Mouse (Mus musculus): Measurements from ENCODE around the gene Arhgef7. TPM values are rescaled to one million over a fixed set of nuclear protein-coding genes. Genes with fewer than 3 reads are reported as not detected.
"Not testable (repeated sequence)": the region's sequence is repeated elsewhere in the genome, so short reads cannot be mapped to it uniquely, and the experiment has no call there.

The Arhgef7 gene
- polyA plus RNA-seq, 1 experiment from 2014 or later = 62.3 TPM

DNA sequence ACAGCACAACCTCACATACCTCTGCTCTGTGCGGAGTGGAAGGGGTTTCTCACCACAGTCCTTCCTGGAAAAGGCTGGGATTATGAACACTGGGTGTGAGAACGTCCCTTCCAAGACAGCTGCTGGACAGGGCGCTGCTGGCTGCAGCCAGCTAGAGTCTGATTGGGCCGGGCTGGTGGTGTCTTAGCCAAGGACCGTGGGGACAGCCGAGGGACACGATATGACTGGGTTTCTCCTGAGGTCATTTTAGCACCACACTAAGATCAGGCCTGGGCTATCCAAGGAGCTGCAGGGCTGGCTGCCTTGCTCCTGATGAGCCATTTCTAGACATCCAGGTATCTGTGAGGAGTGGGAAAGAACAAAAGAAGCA lies 116.8 kb downstream of the Arhgef7 start:
- no peak for ATAC-seq (ENCODE audit: low FRiP score)
- 87% methylated on average over 7 of the region's 7 CpGs for WGBS

DNA sequence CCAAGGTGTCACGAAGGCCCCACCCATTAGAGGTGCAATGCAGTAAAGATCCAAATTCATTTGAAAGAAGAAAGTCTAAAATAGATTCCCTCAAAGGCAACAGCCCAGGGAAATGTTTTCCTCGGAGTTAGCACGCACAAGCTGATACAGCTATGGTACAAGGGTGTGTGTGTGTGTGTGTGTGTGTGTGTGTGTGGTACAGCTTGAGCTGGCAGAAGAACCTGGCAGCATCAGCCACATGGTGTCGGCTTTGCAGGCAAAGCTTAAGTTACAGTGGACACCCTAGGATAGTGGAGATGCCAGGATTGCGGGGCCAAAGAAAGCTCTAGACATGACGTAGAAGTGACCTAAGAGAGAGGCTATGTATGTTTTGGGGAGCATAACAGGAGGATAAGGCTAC lies 119.3 kb downstream of the Arhgef7 start:
- no peaks in the 10 kb centered on the region for H3K9me3 ChIP-seq (replicated peaks)
- H3K4me1 ChIP-seq = peaks cover 3% of the 10 kb centered on the region
- H3K9ac ChIP-seq (replicated peaks) = no peak overlapping the region
- H3K4me3 ChIP-seq (replicated peaks) = no peak overlapping the region
- H3K36me3 ChIP-seq = no peaks in the 10 kb centered on the region
- H3K27ac ChIP-seq (replicated peaks) = no peak overlapping the region
- WGBS = 96% methylated on average over 6 of the region's 6 CpGs
- no peaks in the 10 kb centered on the region for H3K27me3 ChIP-seq (replicated peaks)
- ATAC-seq (ENCODE audit: low FRiP score) = no peak
- no peak overlapping the region for H3K4me2 ChIP-seq

More for the DNA sequence above, 116.8 kb downstream of the Arhgef7 start:
- Histone ChIP-seq H3K27ac (replicated peaks) (no peak overlapping the region), H3K36me3 (no peaks in the 10 kb centered on the region), H3K4me3 (replicated peaks) (no peak overlapping the region), H3K27me3 (replicated peaks) (no peaks in the 10 kb centered on the region), H3K9ac (replicated peaks) (no peak overlapping the region), H3K9me3 (replicated peaks) (no peaks in the 10 kb centered on the region), H3K4me2 (no peak overlapping the region), H3K4me1 (peaks cover 23% of the 10 kb centered on the region)

DNA sequence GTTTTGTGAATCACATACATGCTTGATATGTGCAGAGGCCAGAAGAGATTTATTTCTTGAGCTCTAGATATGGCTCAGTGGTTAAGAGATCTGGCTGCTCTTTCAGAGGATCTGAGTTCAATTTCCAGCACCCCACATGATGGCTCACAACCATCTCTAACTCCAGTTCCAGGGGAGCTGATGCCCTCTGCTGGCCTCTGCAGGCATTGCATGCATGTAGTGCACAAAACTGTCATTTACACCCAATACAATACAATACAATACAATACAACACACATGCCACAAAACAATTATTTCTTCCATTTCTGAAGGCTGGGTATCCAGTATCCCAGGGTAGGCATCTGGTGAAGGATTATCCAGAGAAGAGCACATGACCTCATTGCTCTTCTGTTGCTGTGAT lies 140.3 kb downstream of the Arhgef7 start:
- no peaks in the 10 kb centered on the region for H3K9me3 ChIP-seq (replicated peaks)
- H3K27ac ChIP-seq (replicated peaks) = no peak overlapping the region
- no peaks in the 10 kb centered on the region for H3K4me1 ChIP-seq
- H3K36me3 ChIP-seq = no peaks in the 10 kb centered on the region
- no peak overlapping the region for H3K4me3 ChIP-seq (replicated peaks)
- H3K9ac ChIP-seq (replicated peaks) = no peak overlapping the region
- H3K4me2 ChIP-seq = no peak overlapping the region
- ATAC-seq (ENCODE audit: low FRiP score) = no peak
- H3K27me3 ChIP-seq (replicated peaks) = no peaks in the 10 kb centered on the region

DNA sequence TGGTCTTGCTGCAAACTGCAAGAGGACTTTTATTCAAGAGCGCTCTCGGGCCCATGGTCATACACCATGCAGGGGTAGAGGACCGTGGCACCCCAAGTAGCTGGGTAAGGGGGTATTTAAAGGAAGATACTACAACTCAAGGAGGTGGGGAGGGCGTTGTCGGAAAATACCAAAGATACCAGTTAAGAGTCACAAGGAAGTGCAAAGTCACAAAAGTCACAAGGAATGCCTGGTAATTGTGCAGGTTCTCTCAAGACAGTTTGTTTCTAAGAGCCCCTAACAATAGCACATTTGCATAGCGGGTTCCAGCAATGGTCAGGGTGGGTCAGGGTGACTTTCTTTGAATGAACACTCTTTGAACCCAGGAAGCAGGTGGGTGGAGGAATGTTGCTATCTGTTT lies 146.7 kb downstream of the Arhgef7 start:
- not testable (repeated sequence) for H3K9ac ChIP-seq (replicated peaks); H3K4me3 ChIP-seq (replicated peaks); H3K27me3 ChIP-seq (replicated peaks); H3K27ac ChIP-seq (replicated peaks); H3K4me2 ChIP-seq; H3K9me3 ChIP-seq (replicated peaks); ATAC-seq (ENCODE audit: low FRiP score); H3K4me1 ChIP-seq; H3K36me3 ChIP-seq
- 97% methylated on average over 6 of the region's 6 CpGs for WGBS

DNA sequence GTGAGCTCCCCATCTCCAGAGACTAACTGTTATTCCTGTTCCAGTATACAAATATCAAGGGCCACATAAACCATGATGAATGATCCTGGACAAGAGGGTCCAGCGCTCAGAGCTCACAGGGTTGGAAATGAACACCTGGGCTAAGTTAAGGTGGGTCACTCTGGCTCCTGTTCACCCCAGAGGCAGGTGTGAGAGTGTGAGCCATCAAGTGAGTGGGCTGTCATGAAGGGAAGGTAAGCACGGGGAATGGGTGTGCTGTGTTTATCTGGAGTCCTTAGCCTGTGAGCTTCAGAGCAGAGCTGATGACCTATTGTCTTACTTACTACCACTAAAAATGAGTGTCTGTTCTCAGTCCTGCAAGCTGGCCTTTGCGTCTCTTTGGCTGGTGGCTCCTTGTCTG lies 157.1 kb downstream of the Arhgef7 start:
- peaks cover 5% of the 10 kb centered on the region; the same call in 1 of the 2 replicates for H3K9me3 ChIP-seq (replicated peaks)
- H3K4me1 ChIP-seq = peaks cover 21% of the 10 kb centered on the region
- H3K4me3 ChIP-seq (replicated peaks) = no peak overlapping the region
- over 99% methylated on average over 3 of the region's 3 CpGs for WGBS
- no peaks in the 10 kb centered on the region for H3K27me3 ChIP-seq (replicated peaks)
- no peak for ATAC-seq (ENCODE audit: low FRiP score)
- no peak overlapping the region for H3K27ac ChIP-seq (replicated peaks)
- no peaks in the 10 kb centered on the region for H3K36me3 ChIP-seq
- no peak overlapping the region for H3K9ac ChIP-seq (replicated peaks)
- no peak overlapping the region for H3K4me2 ChIP-seq

Other genes starting within 250 kb of the Arhgef7 start
- 1.00 and 3.0 TPM in 2 replicates for gene Rab20, start 249.0 kb upstream of the Arhgef7 start, polyA plus RNA-seq (2015; fragmentation: Nextera tagmentation; extraction: Ambion mirVana)
- gene Naxd, start 230.2 kb upstream of the Arhgef7 start, polyA plus RNA-seq (2015; fragmentation: Nextera tagmentation; extraction: Ambion mirVana) = 149 and 154 TPM in 2 replicates
- gene Cars2, start 176.9 kb upstream of the Arhgef7 start, polyA plus RNA-seq (2015; fragmentation: Nextera tagmentation; extraction: Ambion mirVana) = 26.8 and 27.7 TPM in 2 replicates
- 43.0 and 44.7 TPM in 2 replicates for gene Ing1, start 172.2 kb upstream of the Arhgef7 start, polyA plus RNA-seq (2015; fragmentation: Nextera tagmentation; extraction: Ambion mirVana)
- 74.6 and 76.6 TPM in 2 replicates for gene Ankrd10, start 92.0 kb upstream of the Arhgef7 start, polyA plus RNA-seq (2015; fragmentation: Nextera tagmentation; extraction: Ambion mirVana)
- not detected in 2 replicates for gene 1700016D06Rik, start 26.7 kb upstream of the Arhgef7 start, polyA plus RNA-seq (2015; fragmentation: Nextera tagmentation; extraction: Ambion mirVana)
- gene Tex29, start 112.8 kb downstream of the Arhgef7 start, polyA plus RNA-seq (2015; fragmentation: Nextera tagmentation; extraction: Ambion mirVana) = 0.61 and 0.67 TPM in 2 replicates